Mouse (Mus musculus) ovary, postnatal 10 days (tissue): Measurements from ENCODE around the gene Gm37240.

ENCODE experiments used
- DNase-seq: peaks from one replicate; pipeline ENCODE4 v3.0.0; 2022; ENCODE audit warnings: low spot score

Gene Gm37240

DNA sequence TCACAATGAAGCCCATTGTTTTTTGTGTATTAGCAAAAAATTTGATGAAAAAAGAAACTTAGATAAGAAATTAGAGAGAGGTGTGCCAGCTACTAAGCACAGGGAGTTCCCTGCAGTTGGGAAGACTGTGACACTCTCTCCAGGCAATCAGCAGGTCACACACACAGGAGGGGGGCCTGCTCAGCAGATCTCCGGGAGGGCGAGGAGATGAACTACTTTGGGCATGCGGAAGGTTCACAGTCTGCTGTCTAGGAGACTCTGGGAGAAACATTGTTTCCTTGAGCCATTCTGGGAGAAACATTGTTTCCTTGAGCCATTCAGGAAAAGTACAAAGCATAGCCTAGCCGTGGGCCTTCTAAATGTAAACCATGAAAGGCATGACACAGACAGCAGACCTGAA lies 1244.4 kb downstream of the Gm37240 start:
- no peak for DNase-seq

DNA sequence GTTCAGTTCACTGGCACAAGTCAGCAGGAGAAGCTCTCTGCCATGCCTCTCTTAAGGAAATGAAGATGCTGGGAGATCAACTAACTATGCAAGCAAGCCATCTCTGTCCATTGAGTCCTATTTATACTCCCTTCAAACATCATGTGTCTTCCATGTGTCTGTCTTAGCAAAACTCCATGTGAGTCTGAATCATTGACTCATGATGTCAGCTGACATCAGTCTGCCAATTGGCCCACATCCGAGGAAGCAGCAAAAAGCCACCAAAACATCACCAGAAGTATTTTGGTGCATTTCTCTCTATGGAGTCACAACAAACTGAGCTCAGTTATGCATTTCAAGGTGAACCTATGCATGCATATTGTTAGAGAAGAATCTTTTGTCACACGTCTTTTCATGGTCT lies 1245.9 kb downstream of the Gm37240 start:
- DNase-seq: no peak

DNA sequence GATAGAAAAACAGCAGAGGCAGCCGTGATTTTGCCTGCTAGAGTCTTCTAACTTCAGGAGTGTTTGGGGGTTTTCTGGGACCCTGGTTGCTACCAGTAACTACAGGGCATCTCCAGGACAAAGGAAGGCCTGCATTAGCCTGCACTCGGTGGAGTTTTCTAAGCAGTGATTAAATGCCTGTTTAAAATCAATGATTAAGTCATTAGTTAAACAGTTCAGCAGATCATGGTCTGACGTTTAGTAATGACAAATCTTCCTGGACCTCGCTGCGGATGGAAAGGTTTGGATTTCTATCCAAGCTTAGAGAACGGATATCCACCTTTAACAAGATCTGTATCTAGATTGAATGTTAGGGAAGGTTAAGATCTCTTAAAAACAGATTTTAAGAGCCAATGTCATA lies 1246.8 kb downstream of the Gm37240 start:
- no peak for DNase-seq

DNA sequence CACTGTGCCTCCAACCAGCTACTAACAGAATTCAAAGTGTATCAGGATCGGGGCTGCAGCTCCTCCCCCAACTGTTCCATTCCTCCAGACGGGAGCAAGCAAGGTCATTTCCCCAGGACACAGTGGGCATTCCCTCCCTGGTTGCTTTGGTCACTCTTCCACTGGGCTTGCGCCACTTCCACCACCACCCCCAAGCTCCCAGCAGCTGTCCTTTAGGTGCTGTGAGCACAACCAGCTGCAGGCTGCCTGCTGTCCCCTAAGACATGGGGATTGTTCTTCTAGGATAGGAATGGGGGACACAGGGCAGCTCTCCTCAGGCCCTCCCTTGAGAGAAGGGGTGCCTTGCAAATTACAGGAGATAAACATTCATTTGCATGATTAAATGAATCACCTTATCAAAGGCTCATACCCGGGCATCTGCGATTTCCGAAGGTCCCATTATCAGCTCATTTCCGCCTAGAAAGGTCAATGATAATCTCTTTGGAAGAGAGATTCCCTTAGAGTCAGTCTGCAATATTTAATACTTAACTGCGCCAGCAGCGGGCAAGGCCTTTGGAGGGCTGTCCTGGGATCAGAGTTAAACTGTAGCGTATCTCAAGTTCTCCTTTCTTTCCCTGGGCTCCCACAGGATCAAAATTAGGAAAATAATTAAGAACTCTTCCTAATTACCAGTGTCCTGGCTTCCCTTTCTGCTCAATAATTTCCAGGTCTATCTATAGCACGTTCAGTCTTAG lies 1247.4 kb downstream of the Gm37240 start:
- DNase-seq: no peak

DNA sequence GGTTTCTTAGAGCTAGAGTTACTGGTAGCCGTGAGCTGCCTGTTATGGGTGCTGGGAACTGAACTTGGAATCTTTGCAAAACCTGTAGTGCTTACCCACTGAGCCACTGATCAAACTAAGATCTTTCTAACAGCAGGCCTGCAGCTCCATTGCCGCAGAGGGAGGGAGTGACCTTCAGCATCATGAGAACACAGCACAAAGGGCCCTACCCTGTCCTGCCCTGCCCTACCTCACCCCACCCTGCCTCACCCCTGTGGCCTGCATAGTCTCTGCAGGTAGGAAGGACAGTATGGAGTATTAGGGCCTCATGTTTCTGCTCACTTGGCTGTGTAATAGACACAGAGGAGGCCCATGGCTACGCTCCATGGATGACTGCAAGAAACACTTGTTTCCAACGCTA lies 1248.5 kb downstream of the Gm37240 start:
- no peak for DNase-seq

DNA sequence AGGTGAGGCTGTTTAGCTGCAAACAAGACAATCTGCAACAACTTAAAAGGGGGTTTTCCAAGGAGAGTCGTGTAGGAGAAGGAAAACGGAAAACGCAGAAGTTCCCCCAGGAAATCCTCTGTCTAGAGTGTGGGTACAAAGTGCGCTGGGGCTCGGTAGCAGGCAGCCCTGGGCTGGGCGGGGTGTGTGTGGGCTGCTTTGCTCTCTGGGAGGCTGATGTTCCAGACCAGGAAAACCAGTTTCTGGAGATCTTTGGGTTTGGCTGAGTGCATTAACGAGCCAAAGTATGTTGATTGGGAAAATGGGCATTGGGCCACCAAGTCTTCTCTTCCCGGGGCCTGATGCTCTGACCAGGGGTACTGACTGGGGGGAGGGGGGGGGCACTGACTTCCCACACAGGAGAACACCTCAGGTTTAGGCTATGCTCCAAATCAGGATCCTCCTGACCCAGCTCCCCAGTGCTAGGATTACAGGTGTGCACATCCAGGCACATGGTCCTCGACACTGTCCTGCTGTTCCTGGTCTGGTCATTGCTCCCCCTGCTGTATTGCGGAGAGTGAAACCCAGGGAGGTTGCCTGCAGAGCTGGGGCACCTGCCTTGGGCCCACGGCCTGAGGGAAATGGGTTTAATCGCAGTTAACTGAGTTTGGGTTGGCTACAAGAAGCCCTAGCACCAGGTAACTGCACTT lies 1249.3 kb downstream of the Gm37240 start:
- no peak for DNase-seq

DNA sequence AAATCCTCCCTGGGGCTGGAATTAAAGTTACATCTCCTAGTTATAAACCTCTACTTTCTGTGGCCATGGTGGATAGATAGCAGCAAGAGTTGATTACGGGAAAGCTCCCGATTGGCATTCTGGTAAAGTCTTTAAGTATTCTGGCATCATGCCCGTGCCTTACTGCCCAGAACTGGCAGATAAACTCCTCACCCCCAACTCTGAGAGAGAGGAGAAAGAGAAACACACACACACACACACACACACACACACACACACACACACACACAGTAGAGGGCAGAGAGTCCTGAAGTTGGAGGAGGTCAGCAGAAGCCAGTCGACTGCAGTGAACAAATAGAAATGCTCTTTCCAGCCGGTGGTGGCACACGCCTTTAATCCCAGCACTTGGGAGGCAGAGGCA lies 1250.2 kb downstream of the Gm37240 start:
- DNase-seq: no peak

DNA sequence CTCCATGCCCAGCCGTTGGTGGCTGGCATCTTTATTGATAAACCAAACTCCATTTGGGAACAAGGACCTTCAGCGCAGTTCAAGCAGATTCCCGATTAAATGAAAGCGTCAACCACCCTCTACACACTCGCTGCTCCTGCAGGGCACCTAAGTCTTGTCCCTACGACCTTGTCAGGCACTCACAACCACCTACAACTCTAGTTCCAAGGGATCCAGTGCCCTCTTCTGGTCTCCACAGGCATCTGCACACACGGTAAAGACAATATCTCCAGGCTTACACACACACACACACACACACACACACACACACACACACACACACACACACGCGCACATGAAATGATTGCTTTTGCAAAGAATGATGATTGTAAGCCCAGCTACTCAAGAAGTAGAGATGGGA lies 1255.7 kb downstream of the Gm37240 start:
- DNase-seq: no peak

DNA sequence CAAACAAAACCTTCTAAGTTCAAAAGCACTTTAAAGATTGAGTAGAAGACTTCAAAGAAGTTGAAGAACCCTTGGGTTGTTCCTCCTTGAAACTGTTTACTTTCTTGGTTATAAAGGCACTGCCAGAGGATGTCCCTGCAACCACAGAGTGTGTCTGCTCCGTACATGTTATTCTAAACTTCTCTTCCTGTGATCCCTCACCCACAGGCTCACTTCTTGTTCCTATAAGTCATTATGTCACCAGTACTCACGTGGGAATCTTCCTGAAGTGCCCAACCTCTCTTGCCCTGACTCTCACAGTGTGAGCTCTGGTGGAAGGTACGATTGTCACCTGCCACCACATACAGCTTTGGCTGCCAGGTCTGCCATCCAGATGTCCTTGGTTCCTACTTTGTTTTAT lies 1265.3 kb downstream of the Gm37240 start:
- no peak for DNase-seq

DNA sequence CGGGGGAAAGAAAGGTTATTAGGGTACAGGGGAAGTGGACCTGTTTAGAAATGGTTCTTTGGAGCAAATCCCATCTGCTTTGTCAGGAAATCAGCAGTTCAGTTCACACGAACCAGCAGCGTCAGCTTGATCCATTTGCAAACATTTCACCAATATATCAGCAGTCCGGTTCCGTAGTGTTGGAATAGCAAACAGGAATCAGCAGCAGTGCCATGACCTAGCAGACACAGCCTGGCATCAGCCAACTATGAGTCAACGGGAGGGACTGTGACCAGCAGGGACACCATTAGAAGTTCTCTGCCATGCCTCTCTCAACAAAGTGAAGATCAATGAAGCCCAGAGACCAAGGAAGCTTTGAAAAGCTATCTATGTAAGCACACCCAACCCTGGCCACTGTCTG lies 1267.6 kb downstream of the Gm37240 start:
- no peak for DNase-seq

DNA sequence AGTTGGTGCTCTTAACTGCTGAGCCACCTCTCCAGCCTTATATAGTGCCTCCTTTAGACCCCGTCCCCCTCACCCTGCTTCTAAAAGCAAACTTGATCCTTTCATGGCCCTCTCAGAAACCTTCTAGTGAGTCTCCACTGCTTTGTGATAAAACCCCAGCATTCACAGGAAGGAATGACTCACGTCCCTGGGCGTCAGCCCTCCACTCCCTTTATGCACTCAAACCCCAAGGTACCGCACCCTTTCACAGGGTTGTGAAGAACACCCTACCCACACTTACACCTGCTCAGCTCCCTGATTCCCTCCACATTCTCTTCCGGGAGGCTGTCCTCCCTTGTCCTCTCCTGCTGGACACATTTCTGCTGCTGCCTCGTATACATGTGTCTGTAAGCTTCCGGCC lies 1268.3 kb downstream of the Gm37240 start:
- DNase-seq: no peak

DNA sequence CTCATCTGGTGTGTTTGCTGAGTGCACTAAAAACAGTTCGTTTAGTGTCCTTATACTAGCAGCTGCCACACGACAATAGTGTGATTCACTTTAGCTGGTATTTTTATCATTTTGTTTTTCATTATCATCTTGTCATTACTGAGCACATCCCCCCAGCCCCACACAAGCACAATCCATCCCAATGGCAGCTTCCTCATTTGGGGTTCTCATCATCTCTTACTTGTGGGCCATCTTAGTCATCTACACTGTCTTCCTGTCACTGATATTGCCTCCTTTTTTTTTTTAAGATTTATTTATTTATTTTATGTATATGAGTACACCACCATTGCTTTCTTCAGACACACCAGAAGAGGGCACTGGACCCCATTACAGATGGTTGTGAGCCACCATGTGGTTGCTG lies 1268.7 kb downstream of the Gm37240 start:
- DNase-seq: no peak

DNA sequence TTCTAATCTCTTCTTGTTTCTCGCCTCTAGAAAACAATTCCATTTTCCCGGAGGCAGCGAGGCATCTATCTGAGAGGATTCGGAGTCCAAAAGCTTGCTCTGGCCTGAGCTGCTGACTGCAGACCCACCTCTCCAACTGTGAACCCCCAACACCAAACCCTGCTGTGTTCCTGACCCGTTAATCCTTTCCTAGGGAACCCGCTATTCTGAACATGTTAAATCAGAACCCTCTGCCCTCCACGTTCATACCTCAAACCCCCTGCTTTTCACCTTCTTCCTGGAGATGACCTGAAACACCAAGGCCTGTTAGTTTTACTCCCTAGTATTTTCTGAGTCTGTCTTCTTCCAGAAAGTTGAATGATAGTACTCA lies 1271.5 kb downstream of the Gm37240 start:
- no peak for DNase-seq

DNA sequence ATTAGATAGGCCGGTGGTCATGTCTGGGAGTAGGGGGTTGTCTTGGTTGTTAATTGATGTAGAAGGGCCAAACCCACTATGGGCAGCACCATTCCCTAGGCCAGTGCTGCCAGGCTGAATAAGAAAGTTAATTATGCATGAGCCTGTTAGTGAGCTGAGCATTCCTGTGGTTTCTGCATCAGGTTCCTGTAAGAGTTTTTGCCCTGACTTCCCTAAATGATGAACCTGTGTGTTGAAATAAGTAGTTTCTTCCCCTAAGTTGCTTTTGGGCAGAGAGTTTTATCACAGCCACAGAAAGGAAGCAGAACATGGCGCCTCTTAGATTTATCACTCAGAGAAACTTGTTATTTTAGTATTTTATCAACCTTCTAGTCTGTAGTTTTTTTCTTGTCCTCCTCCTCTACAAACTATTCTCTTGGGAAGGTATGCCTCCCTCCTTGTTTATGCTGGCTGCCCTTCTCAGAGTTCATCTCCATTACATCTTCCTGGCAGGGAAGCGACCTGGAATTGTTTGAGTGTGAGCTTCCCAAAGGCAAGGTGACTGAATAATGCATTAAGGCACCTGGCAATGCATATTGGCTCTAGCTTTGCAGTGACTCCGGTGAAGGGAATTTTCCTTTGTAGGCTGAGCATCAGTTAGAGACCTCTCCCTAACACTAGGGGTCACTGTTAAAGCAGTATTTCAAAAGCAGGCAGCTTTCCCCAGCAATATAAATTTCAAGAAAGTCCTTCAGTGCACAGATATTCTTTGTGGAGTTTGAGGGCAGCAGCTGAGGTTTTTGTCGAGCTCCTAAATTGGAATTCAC lies 1272.1 kb downstream of the Gm37240 start:
- DNase-seq: no peak

DNA sequence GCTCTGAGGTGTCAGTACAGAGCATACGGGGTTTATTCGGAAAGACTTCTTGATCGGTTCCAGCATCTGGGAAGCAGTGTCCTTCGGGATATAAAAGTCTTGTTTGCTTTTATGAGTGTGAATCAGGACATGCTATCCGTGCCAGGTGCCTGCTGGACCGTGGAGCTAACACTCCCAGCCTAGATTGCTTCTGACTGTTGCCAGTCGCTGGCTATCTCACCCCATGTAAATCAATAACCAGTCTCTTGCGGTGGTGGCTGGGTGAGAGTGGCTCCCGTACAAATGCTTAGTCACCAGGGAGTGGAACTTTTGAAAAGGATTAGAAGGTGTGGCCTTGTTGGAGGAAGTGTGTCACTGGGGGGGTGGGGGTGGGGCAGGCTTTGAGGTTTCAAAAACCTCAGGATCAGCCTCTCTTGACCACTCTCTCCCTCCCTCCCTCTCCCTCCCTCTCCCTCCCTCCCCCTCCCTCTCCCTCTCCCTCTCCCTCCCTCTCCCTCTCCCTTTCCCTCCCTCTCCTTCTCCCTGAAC lies 1277.1 kb downstream of the Gm37240 start:
- DNase-seq: no peak

DNA sequence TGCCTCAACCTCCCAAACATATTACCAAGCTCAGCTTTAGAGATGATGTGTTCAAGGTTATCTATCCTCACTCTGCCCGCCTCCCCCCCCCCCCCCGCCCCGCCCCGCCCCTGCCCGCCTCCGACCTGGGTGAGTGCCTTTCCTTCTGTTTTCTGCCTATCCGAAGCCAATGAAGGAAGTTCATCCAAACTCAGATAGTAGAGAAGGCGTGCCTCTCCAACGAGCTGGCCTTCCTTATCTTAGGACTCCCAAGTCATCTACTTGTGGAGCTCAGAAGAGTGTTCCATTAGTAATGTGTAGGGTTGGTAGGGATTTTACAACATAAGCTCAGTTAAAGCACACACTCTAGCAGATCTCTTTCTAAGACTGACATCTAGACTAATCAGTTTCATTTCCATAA lies 1284.1 kb downstream of the Gm37240 start:
- DNase-seq: no peak

DNA sequence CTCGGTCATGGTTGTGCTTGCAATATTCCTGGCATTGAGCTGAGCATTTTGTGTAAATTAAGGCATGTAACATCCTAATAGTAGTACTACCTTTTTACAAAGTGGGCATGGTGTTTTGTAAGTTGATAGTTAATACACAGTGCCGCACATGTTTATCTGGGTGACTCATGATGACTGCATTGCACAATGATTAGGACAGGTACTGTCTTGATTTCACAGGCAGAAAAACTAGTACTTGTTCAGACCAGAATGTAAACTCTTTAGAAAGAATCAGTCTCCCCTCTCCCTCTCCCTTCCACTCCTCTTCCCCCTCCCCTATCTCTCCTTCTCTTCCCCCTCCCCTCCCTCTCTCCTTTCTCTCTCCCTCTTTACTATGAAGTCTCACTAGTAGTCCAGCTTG lies 1284.6 kb downstream of the Gm37240 start:
- no peak for DNase-seq

DNA sequence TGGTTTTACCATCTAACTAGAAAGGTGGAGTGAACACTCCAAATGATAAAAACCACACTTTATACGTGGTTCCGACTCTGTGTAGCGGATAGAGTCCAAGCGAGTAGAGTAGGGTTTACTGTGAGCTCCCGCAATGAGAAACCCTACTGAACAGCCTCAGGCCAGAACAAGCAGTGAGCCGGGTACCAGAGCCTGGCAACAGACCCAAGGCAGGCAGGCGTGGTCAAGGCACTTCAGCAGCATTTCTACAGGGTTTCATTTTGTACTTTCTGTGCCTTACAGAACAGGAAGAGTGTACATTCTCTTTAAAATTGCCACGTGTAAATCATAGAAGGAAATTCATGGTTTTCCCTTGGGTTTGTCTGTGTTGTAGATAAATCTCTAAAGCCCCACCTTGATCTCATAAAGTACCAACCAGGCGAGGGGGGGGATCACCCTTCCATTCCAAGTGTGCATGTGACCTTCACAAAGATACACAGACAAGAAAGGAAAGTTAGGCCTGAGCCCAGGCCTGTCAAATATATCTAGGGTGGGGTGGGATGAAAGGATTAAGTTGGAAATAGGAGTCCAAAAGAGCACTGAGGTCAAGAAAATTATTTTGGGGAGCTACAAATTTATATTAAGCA lies 1285.3 kb downstream of the Gm37240 start:
- DNase-seq: no peak

DNA sequence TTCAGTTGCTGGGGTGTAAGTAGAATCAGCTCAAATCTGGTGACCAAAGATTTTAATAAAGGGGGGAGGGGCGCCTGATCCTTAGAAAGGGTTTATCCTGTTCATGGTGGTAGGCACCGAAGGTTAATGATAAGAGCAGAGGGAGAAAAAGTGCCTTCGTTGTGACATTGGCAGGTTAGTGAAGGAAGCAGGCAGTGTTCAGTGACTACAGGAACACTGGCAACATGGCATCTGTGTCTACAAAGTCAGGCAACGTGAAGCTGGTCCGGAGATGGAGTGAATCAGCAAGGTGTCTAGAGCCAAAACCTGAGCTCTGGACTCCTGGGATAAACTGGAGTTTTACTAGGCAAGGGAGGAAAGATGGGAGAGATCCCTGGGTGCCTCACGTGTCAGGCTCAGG lies 1288.6 kb downstream of the Gm37240 start:
- no peak for DNase-seq

DNA sequence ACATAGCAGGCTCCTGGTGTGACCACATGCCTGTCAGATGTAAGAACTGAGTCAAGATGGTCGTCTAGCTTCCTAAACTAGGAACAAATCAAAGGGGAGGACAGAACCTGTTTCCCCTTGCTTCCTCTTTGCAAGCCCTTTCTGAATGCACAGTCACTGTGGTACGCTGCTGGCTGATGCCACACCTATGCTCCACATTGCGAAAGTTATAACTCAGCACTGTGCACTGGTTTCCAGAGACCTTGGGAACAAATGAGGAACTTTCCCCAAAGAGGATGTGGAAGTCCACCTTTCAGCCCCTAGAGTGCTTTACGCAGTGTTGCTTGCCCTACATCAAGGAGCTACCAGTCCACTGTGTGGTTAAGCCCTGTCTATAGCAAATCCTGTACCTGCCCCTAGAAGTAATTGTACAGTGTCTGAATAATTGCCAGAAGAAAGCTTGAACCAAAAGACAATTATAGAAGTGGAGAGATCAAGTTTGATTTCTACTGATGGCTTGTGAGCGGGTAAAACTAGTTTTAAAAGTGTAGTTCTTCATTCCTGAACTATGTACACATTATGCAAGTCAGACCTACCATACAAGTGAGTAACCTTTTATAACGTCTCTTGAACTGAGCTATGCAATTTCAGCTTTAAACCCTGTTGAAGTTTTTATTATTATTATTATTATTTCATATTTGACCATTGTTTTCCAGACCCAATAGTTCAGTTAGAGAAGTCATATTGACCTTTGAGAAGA lies 1289.2 kb downstream of the Gm37240 start:
- DNase-seq: no peak

DNA sequence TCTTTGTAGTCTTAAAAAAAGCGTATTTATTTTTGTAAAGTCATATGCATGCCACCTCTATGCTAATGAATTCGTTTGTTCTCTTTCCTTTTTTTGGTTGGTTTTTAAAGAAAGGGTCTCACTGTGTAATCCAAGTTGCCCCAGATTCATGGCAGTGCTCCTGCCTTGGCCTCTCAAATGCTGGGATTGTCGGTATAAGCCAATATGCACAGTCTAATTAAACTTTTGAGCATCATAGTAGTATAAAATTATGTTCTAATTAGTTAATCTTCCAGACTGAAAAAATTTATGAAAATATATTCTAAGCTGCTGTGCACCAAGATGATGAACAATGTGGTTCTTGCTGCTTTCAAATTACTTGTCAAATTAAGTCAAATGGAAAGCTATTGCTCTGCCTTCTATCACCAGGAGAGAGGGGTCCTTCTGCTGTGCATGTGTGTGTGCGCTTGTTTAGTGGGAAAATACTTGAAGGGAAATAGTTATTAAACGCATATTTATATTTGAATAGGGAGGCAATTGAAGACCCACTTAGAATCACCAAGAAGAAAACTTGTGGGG lies 1291.6 kb downstream of the Gm37240 start:
- no peak for DNase-seq
